Mouse (Mus musculus) G1E (cell line): Measurements from ENCODE around the gene Trip11. TPM values are rescaled to one million over a fixed set of nuclear protein-coding genes. Genes with fewer than 3 reads are reported as not detected.
A peak's percentile ranks its signal among the peaks of the same experiment; 100 is the strongest.
"Not testable (repeated sequence)": the region's sequence is repeated elsewhere in the genome, so short reads cannot be mapped to it uniquely, and the experiment has no call there.

Experiments used
- ATAC-seq: 2 replicates; pipeline ENCODE4 v1.8.0; 2016; ENCODE audit warnings: mild to moderate bottlenecking; ENCODE audit not compliant: insufficient number of reproducible peaks, poor library complexity, low FRiP score, severe bottlenecking; ENCODE audit errors: extremely low read depth
- DNase-seq: peaks from one replicate; pipeline ENCODE4 v3.0.0; 2012; ENCODE audit warnings: low spot score
- H3K27me3 ChIP-seq: 2 replicates; pipeline ENCODE4 v1.6.1; 2012; ENCODE audit warnings: mild to moderate bottlenecking, low read length, inconsistent platforms; ENCODE audit not compliant: insufficient read depth
- H3K36me3 ChIP-seq: replicated peaks from 2 replicates; pipeline ENCODE3; 2012; ENCODE audit warnings: mild to moderate bottlenecking, inconsistent platforms
- H3K4me1 ChIP-seq: 2 replicates; pipeline ENCODE4 v1.6.1; 2012; ENCODE audit warnings: low read depth, low read length, inconsistent platforms, mixed read lengths; ENCODE audit not compliant: insufficient read depth
- H3K4me3 ChIP-seq: 2 replicates; pipeline ENCODE4 v1.5.1; 2012; ENCODE audit warnings: low read depth, mild to moderate bottlenecking, inconsistent platforms, low read length, moderate library complexity, mixed read lengths
- H3K9me3 ChIP-seq: replicated peaks from 2 replicates; pipeline ENCODE4 v1.6.1; 2012; ENCODE audit warnings: inconsistent platforms
- CTCF ChIP-seq: IDR thresholded peaks from 2 replicates; pipeline ENCODE4 v1.5.1; 2012; ENCODE audit warnings: low read depth, low read length, inconsistent platforms, mixed read lengths
- GATA1 ChIP-seq: IDR thresholded peaks from 2 replicates; pipeline ENCODE4 v1.6.1; 2012; ENCODE audit warnings: borderline replicate concordance, low read length, inconsistent platforms, mixed read lengths
- GATA2 ChIP-seq: IDR thresholded peaks from 2 replicates; pipeline ENCODE4 v1.6.1; 2012; ENCODE audit warnings: low read depth, low read length, inconsistent platforms, borderline replicate concordance
- POLR2AphosphoS5 ChIP-seq: IDR thresholded peaks from 2 replicates; pipeline ENCODE4 v1.6.1; 2012; ENCODE audit warnings: low read depth, low read length, inconsistent platforms; ENCODE audit not compliant: insufficient replicate concordance
- TAL1 ChIP-seq: conservative IDR thresholded peaks from 2 replicates; pipeline ENCODE4 v1.6.1; 2012; ENCODE audit warnings: low read depth, low read length, inconsistent platforms, mixed read lengths
- polyA plus RNA-seq: library from polyadenylated mRNA; stranded (reverse); fragments of >175 nt; gene quantifications from 2 replicates; pipeline ENCODE4 v1.2.3, GENCODE M21; 2012
- total RNA-seq, 2 experiments: library from RNA; stranded (forward) in 1 of 2; stranded (reverse) in 1 of 2; fragments of 200-1000 nt in 1 of 2; fragments of >200 nt in 1 of 2; fragmentation: Nextera tagmentation in 1 of 2; gene quantifications; 2 replicates each; pipeline ENCODE4 v1.2.3; 2014 to 2017

Trip11 gene
- 68.8 and 77.1 TPM in 2 replicates for total RNA-seq (2014; fragmentation: Nextera tagmentation)
- 30.5 and 45.7 TPM in 2 replicates for total RNA-seq (2017)
- 2.9 and 3.6 TPM in 2 replicates for polyA plus RNA-seq

- DNase-seq (peak; percentile 92), ATAC-seq (peak; percentile 95)
- no peak for TF ChIP-seq CTCF
- no peak for TF ChIP-seq GATA1
- TF ChIP-seq TAL1 = no peak
- TF ChIP-seq GATA2 = no peak
- no peak for TF ChIP-seq POLR2AphosphoS5
- Histone ChIP-seq H3K9me3 (0 out of 2 replicates have a peak, but pooled peaks cover 3% of the 10 kb centered on the region), H3K27me3 (no peaks in the 10 kb centered on the region), H3K4me1 (peaks cover 39% of the 10 kb centered on the region), H3K36me3 (peaks cover 31% of the 10 kb centered on the region), H3K4me3 (peak within 1 kb of the TSS; percentile 75)
These were observed at the start of gene Trip11 for GRCm38 (mm10) chr12:101912626-101913490. Gene Trip11, minus strand, starts transcription at chr12:101913267.

DNA sequence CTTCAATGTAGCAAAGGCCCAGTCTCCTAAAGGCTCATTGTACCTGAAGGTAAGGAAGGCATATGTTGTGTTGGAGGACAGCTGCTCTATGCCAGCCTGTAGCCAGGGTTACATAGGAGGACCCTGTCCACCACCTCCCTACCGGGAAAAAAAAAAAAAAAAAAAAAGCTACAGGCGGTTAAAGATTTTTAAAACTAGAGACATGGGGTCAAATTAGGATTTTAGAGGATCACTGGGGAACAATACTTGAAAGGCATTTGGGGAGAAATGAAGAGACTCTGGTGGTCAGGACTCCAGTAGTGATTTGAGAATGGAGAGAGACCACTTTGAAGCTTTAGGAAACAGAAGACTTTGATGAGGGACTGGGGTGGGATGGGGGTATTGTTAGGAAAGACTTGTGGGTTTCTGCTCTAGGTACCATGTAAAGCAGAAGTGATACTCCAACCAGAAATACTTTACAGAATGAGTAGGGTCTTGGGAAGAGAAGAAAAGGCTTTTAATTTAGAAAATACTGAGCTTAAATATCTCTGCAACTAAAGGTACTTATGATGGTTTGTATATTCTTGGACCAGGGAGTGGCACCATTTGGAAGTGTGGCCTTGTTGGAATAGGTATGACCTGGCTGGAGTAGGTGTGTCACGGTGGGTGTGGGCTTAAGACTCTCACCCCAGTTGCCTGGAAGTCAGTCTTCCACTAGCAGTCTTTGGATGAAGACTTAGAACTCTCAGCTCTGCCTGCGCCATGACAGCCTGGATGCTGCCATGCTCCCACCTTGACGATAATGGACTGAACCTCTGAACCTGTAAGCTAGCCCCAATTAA lies 46.1 kb upstream of the Trip11 start:
- not testable (repeated sequence) for H3K9me3 ChIP-seq, H3K27me3 ChIP-seq, DNase-seq, ATAC-seq
- peaks cover 28% of the 10 kb centered on the region for H3K36me3 ChIP-seq
- H3K4me3 ChIP-seq = peak overlapping the region; percentile 94; the same call in 1 of the 2 replicates
- H3K4me1 ChIP-seq = peaks cover 45% of the 10 kb centered on the region

DNA sequence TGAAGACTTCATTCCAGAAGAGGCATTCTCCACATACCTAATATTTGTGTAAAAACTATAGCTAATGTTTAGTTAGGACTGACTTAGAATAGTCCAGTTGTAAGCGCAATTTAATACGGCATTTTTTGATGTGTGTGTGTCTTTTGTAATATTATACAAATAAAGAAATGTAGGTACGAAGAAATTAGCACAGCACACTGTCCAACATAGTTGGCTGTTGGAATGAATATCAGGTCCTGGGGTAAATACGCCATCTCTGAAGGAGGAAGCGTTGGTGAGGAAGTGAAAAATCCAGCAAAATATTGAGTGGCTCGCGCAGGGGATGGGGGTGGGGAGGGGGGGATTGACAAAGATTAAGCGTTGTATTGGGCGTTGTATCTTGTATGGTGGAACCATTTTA lies 45.5 kb upstream of the Trip11 start:
- Histone ChIP-seq H3K27me3 (no peaks in the 10 kb centered on the region), H3K4me1 (peaks cover 45% of the 10 kb centered on the region), H3K4me3 (peak overlapping the region; percentile 94), H3K36me3 (peaks cover 26% of the 10 kb centered on the region), H3K9me3 (no peaks in the 10 kb centered on the region)
- ATAC-seq (peak; percentile 6), DNase-seq (peak; percentile 49)
- no peak for TF ChIP-seq TAL1
- TF ChIP-seq GATA1 = no peak

- H3K4me3 ChIP-seq = peak within 1 kb of the TSS; percentile 94
- ATAC-seq = peak; percentile 93
- no peak for TF ChIP-seq CTCF
- H3K4me1 ChIP-seq = peaks cover 42% of the 10 kb centered on the region
- DNase-seq = peak; percentile 100
- no peaks in the 10 kb centered on the region for H3K27me3 ChIP-seq
- peaks cover 28% of the 10 kb centered on the region for H3K36me3 ChIP-seq
- H3K9me3 ChIP-seq = no peaks in the 10 kb centered on the region
These were observed 45.0 kb upstream of the Trip11 start, which contains the start of gene Atxn3 for GRCm38 (mm10) chr12:101957942-101958544. Gene Atxn3, minus strand, starts transcription at chr12:101958246.

- TF ChIP-seq GATA1 (no peak), CTCF (no peak), GATA2 (no peak), TAL1 (no peak), POLR2AphosphoS5 (no peak)
- Histone ChIP-seq H3K36me3 (peaks cover 33% of the 10 kb centered on the region), H3K4me3 (peak overlapping the region; percentile 94), H3K4me1 (peaks cover 34% of the 10 kb centered on the region), H3K27me3 (no peaks in the 10 kb centered on the region), H3K9me3 (no peaks in the 10 kb centered on the region)
- ATAC-seq (no peak), DNase-seq (no peak)
These were observed 44.2 kb upstream of the Trip11 start for GRCm38 (mm10) chr12:101957079-101957941.

DNA sequence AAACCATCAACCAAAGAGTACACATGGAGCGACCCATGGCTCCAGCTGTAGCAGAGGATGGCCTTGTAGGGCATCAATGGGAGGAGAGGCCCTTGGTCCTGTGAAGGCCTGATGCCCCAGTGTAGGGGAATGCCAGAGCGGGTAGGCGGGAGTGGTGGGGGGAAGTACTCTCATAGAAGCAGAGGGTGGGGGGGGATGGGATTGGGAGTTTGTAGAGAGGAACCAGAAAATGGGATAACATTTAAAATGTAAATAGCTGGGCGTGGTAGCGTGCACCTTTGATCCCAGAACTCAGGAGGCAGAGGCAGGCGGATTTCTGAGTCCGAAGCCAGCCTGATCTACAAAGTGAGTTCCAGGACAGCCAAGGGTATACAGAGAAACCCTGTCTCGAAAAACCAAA lies 42.8 kb upstream of the Trip11 start:
- H3K4me3 ChIP-seq, H3K9me3 ChIP-seq, DNase-seq, H3K27me3 ChIP-seq, ATAC-seq: not testable (repeated sequence)
- peaks cover 45% of the 10 kb centered on the region for H3K36me3 ChIP-seq
- H3K4me1 ChIP-seq = peaks cover 35% of the 10 kb centered on the region
